Mouse (Mus musculus) E14TG2a.4 (cell line): ENCODE measurements around the gene Abcb1a.

Source experiments
- CTCF ChIP-seq: conservative IDR thresholded peaks from 2 replicates; pipeline ENCODE4 v1.5.1; 2014; ENCODE audit warnings: low read length
- NANOG ChIP-seq: IDR thresholded peaks from 2 replicates; pipeline ENCODE4 v1.6.1; 2014; ENCODE audit warnings: borderline replicate concordance, low read length, mixed read lengths
- POU5F1 ChIP-seq: IDR thresholded peaks from 2 replicates; pipeline ENCODE4 v1.6.1; 2014; ENCODE audit warnings: low read length, borderline replicate concordance

DNA sequence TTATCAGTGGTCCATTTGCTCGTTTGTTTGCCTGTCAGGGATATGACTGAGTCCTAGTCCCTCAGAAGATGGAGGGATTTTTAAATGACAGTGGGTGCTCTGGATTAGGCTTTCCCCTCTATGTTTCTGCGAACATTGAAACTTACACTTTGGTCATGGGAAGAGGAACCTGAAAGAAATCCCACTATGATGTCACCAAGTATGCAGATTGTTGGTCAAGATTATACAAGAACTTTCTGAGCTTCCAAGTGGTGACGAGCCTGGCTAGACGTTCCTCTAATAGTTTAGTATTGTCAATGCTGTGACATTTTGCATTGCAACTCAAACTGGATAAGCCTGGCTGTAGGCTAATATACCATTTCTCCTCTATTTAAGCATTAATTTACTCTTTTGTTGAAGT, 76.5 kb downstream of the Abcb1a start:
- no peak for TF ChIP-seq CTCF
- no peak for TF ChIP-seq POU5F1
- no peak for TF ChIP-seq NANOG
